Mouse (Mus musculus) ES-E14 (cell line): ENCODE data around the gene Obscn.

Experiments
- CHD2 ChIP-seq: IDR thresholded peaks from 2 replicates; pipeline ENCODE4 v1.6.1; 2014; ENCODE audit warnings: mild to moderate bottlenecking, low read depth, low read length, inconsistent platforms
- ZC3H11A ChIP-seq: IDR thresholded peaks from 2 replicates; pipeline ENCODE4 v1.6.1; 2012; ENCODE audit warnings: low read depth, mild to moderate bottlenecking, inconsistent platforms, low read length, borderline replicate concordance

DNA sequence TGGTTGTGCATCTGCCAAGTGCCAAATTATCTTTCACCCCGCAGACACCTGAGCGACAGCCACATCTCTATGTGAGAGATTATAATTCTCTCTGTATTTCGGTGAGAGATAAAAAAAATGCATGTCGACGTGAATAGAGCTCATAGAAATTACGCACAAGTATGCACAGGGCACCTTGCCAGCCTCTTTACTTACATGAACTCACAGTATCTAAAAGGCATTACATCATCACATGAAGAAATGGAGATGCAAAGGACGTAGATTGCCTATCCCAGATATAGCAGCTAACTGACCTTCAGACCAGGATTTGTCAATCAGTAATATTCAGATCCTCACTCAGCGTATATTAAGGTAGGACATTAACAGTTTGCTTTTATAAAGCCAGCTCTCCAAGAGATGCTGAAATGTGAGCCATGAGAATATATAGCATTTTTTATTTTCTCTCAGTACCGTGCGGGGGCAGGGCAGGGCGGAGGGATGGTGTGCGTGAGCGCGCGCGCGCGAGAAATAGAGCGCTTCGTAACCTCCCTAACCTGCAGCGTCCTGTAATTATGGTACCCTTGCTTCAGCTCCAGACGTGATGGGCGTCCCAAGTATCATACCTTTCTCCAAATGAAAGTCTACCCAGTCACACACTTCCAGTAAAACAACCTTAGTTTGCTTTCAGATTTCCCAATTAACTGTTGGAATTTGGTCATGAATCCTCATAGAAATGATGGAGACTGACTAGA, 188.2 kb downstream of the Obscn start:
- TF ChIP-seq ZC3H11A (no peak), CHD2 (no peak)
